Mouse (Mus musculus) stomach, postnatal 0 days (tissue): ENCODE measurements around the gene Fgfr2.

Experiments used
- CTCF ChIP-seq: IDR thresholded peaks from 2 replicates; pipeline ENCODE4 v1.5.1; 2016; ENCODE audit warnings: antibody characterized with exemption, low read depth, mild to moderate bottlenecking, moderate library complexity
- EP300 ChIP-seq: optimal IDR thresholded peaks from 2 replicates; pipeline ENCODE3; 2016; ENCODE audit warnings: antibody characterized with exemption

GRCm38 (mm10) chr7:131605481-131605880 lies 1517.7 kb downstream of the Fgfr2 start:
- no peak for TF ChIP-seq CTCF
- no peak for TF ChIP-seq EP300
